Mouse (Mus musculus) neural tube, embryonic 11.5 days (tissue): ENCODE results near the gene Rtl8b. TPM values are rescaled to one million over a fixed set of nuclear protein-coding genes. Genes with fewer than 3 reads are reported as not detected.

ENCODE experiments used
- ATAC-seq: fragments of 200-750 bp; cut with Nextera tagmentation; 2 replicates; pipeline ENCODE4 v1.8.0; 2017; ENCODE audit warnings: moderate number of reproducible peaks, mild to moderate bottlenecking, moderate TSS enrichment, moderate library complexity; ENCODE audit not compliant: insufficient read depth, low FRiP score, low TSS enrichment
- DNase-seq: peaks from one replicate; pipeline ENCODE4 v3.0.0-alpha.2; 2015; ENCODE audit warnings: low spot score
- H3K27ac ChIP-seq: fragments of 300-500 bp; sonication (generic); 2 replicates; pipeline ENCODE4 v1.5.1; 2014; ENCODE audit warnings: low read depth, mild to moderate bottlenecking, low read length
- H3K27me3 ChIP-seq: fragments of 300-500 bp; sonication (generic); 2 replicates; pipeline ENCODE4 v1.6.1; 2014; ENCODE audit warnings: mild to moderate bottlenecking, low read length, mixed read lengths; ENCODE audit not compliant: control insufficient read depth, insufficient read depth
- H3K36me3 ChIP-seq: fragments of 300-500 bp; sonication (generic); 2 replicates; pipeline ENCODE4 v1.6.1; 2014; ENCODE audit warnings: mild to moderate bottlenecking, low read length, moderate library complexity, mixed read lengths; ENCODE audit not compliant: control insufficient read depth, insufficient read depth
- H3K4me1 ChIP-seq: fragments of 300-500 bp; sonication (generic); 2 replicates; pipeline ENCODE4 v1.6.1; 2014; ENCODE audit warnings: low read length, mixed read lengths; ENCODE audit not compliant: control insufficient read depth, insufficient read depth
- H3K4me2 ChIP-seq: fragments of 300-500 bp; sonication (generic); 2 replicates; pipeline ENCODE4 v1.6.1; 2014; ENCODE audit warnings: low read depth, mild to moderate bottlenecking, moderate library complexity
- H3K4me3 ChIP-seq: fragments of 300-500 bp; sonication (generic); 2 replicates; pipeline ENCODE4 v1.5.1; 2014; ENCODE audit warnings: low read depth, low read length
- H3K9ac ChIP-seq: fragments of 300-500 bp; sonication (generic); 2 replicates; pipeline ENCODE4 v1.6.1; 2014; ENCODE audit warnings: mild to moderate bottlenecking, low read length
- H3K9me3 ChIP-seq: fragments of 300-500 bp; sonication (generic); 2 replicates; pipeline ENCODE4 v1.6.1; 2016; ENCODE audit warnings: low read length; ENCODE audit not compliant: control insufficient read depth
- WGBS: fragments of 180-500 bp; shearing (Covaris S2); extraction: QIAGEN DNeasy Blood & Tissue Kit; methylation state at CpG from one replicate; pipeline ENCODE4 v1.1.7; 2014; 5-methylcytosine and 5-hydroxymethylcytosine counted together
- polyA plus RNA-seq: library from polyadenylated mRNA; unstranded; fragments of >200 nt; fragmentation: Nextera tagmentation; extraction: Ambion mirVana; gene quantifications from 2 replicates; pipeline ENCODE4 v1.2.1, GENCODE M21; 2014

Rtl8b gene
- 86.3 and 95.1 TPM in 2 replicates for polyA plus RNA-seq

DNA sequence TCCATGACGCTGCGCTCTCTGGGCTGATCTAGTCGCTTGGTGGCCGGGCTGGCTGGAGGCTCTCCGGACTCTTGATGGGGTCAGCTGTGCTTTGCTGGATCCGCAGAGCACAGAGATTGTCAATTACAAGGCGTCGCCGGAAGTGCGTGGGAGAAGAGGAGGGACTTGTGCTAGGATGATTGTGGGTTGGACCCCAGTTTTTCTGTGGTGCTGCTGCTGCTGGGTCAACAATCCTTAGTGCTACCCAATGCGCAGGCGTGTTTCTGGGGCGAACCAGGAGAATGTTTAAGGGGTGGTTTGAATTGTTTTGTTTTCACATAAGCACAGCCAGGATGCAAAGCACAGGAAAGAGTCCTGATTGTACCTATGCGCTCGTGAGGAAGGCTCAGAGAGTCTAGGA, at the start of gene Rtl8b:
Rtl8b (minus strand) TSS at position 115 of the 400 bp plus-strand sequence.
- peak; percentile 81 for DNase-seq
- Histone ChIP-seq H3K4me1 (no peaks in the 10 kb centered on the region), H3K4me3 (peak within 1 kb of the TSS; percentile 20), H3K9ac (no peak within 1 kb of the TSS), H3K27ac (no peak within 1 kb of the TSS), H3K36me3 (no peaks in the 10 kb centered on the region), H3K4me2 (peak within 1 kb of the TSS; percentile 26), H3K9me3 (no peaks in the 10 kb centered on the region), H3K27me3 (no peaks in the 10 kb centered on the region)
- 18% methylated on average over 11 of the region's 15 CpGs for WGBS
- peak; percentile 88 for ATAC-seq

DNA sequence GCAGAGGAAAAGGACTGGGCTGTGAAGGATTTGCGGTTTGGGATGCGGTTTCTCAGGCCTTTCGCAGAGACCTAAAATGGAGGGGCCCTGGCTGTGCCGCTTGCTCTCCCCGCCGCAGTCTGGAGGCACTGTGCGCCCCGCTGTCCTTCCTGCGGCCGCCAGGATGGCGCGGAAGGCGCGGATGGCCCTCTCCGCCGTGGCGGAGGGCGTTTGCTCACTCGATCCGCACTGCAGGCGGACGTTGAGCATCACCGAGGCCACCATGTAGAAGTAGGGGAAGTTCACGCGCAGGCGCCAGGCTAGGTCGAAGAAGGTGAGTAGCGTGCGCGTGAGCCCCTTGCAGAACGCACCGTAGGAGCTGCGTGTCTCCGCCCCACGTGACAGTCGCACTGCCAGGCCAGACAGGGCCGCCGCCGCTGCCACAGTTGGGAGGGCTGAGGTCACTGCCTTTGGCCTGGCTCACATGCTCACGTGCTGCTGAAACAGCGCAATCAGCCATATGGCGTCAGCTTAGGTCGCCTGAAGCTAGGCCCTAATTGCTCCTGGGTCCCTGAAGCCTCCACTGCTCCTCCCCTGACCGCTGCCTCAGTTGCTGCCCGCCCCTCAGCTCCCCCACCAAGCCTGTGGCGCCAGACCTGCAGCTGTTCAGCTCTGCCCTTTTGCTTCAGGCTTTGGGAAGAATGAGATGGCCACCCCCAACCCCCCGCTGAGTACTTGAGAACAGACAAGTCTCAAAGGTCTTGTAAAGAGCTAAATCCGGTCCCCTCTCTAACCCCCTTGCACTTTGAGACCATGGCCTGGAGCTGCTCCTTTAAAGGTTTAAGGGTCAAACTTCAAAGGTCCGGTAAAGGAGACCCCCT, 46.3 kb upstream of the Rtl8b start:
- Histone ChIP-seq H3K4me2 (peak overlapping the region; percentile 41), H3K4me1 (no peaks in the 10 kb centered on the region), H3K36me3 (no peaks in the 10 kb centered on the region), H3K27ac (no peak overlapping the region), H3K4me3 (peak overlapping the region; percentile 24), H3K27me3 (no peaks in the 10 kb centered on the region), H3K9me3 (no peaks in the 10 kb centered on the region), H3K9ac (peak overlapping the region; percentile 41)
- ATAC-seq: peak; percentile 86
- 20% methylated on average over 47 of the region's 49 CpGs for WGBS
- DNase-seq: peak; percentile 64

DNA sequence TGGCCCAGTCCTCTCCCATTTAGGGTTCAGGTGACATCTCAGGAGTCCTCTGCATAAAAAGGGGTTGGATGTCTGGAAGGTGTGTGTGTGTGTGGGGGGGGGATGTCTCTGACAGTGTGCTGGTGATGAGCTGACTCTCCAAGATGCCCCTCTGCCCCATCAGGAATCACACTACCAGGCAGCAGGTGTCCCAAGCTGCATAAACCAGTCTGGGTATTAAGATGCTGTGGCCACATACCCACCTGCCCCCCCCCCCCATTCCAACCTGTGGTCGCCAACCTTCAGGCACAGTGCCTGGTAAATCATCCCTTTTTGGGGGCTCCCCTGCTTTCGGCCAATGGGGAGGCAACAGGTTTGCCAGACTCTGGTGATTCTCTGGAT, 45.7 kb upstream of the Rtl8b start:
- peak overlapping the region; percentile 41 for H3K4me2 ChIP-seq
- no peak overlapping the region for H3K27ac ChIP-seq
- no peaks in the 10 kb centered on the region for H3K4me1 ChIP-seq
- H3K4me3 ChIP-seq: peak overlapping the region; percentile 24; the same call in 1 of the 2 replicates
- WGBS: 63% methylated on average over 2 of the region's 2 CpGs
- ATAC-seq (peak; percentile 39; the same call in 1 of the 2 replicates), DNase-seq (no peak)
- no peaks in the 10 kb centered on the region for H3K36me3 ChIP-seq
- no peaks in the 10 kb centered on the region for H3K9me3 ChIP-seq
- H3K27me3 ChIP-seq: no peaks in the 10 kb centered on the region
- no peak overlapping the region for H3K9ac ChIP-seq

DNA sequence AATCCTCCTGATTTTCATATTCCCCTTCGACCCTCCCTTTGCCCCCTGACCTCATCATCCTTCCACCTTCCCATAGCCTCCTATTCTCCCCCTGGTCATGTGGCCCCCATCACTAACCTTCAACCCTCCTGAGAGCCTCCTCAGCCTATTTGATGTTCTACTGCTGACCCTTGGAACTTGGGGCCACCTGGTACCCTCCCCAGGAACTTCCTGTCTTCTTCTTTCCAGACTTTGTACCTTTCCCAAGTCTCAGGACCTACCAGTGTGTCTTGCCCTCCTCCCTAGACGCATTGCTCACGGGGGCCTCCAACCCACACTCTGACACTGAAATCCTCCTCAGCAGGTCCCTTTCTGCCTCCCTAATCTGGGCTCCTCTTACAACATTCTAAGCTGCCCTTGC, 32.5 kb upstream of the Rtl8b start:
- no peak overlapping the region for H3K27ac ChIP-seq
- WGBS: 69% methylated on average over 3 of the region's 3 CpGs
- no peak overlapping the region for H3K4me2 ChIP-seq
- H3K4me3 ChIP-seq: no peak overlapping the region
- H3K36me3 ChIP-seq: no peaks in the 10 kb centered on the region
- no peaks in the 10 kb centered on the region for H3K4me1 ChIP-seq
- DNase-seq (no peak), ATAC-seq (no peak)
- no peaks in the 10 kb centered on the region for H3K9me3 ChIP-seq
- no peak overlapping the region for H3K9ac ChIP-seq
- H3K27me3 ChIP-seq: no peaks in the 10 kb centered on the region

- H3K4me3 ChIP-seq: no peak overlapping the region
- no peak overlapping the region for H3K27ac ChIP-seq
- ATAC-seq (no peak), DNase-seq (no peak)
- WGBS: 90% methylated on average over 2 of the region's 2 CpGs
- no peaks in the 10 kb centered on the region for H3K36me3 ChIP-seq
- no peak overlapping the region for H3K9ac ChIP-seq
- H3K4me1 ChIP-seq: no peaks in the 10 kb centered on the region
- no peaks in the 10 kb centered on the region for H3K27me3 ChIP-seq
- no peaks in the 10 kb centered on the region for H3K9me3 ChIP-seq
- H3K4me2 ChIP-seq: no peak overlapping the region
Observed at GRCm38 (mm10) chrX:53699225-53699624, 29.0 kb upstream of the Rtl8b start.

GRCm38 (mm10) chrX:53694008-53694777, 24.0 kb upstream of the Rtl8b start:
- Histone ChIP-seq H3K27me3 (no peaks in the 10 kb centered on the region), H3K9me3 (no peaks in the 10 kb centered on the region), H3K4me2 (no peak overlapping the region), H3K27ac (no peak overlapping the region), H3K4me1 (no peaks in the 10 kb centered on the region), H3K9ac (no peak overlapping the region), H3K4me3 (no peak overlapping the region), H3K36me3 (no peaks in the 10 kb centered on the region)
- no peak for ATAC-seq
- 86% methylated on average over 9 of the region's 9 CpGs for WGBS
- no peak for DNase-seq

GRCm38 (mm10) chrX:53693141-53693540, 22.9 kb upstream of the Rtl8b start:
- no peak overlapping the region for H3K9ac ChIP-seq
- H3K9me3 ChIP-seq: no peaks in the 10 kb centered on the region
- H3K36me3 ChIP-seq: no peaks in the 10 kb centered on the region
- WGBS: 85% methylated on average over 2 of the region's 2 CpGs
- DNase-seq (no peak), ATAC-seq (no peak)
- H3K4me1 ChIP-seq: no peaks in the 10 kb centered on the region
- H3K4me3 ChIP-seq: no peak overlapping the region
- no peak overlapping the region for H3K4me2 ChIP-seq
- H3K27ac ChIP-seq: no peak overlapping the region
- H3K27me3 ChIP-seq: no peaks in the 10 kb centered on the region

- Histone ChIP-seq H3K4me1 (no peaks in the 10 kb centered on the region), H3K27me3 (no peaks in the 10 kb centered on the region), H3K4me2 (no peak overlapping the region), H3K36me3 (no peaks in the 10 kb centered on the region), H3K9ac (no peak overlapping the region), H3K4me3 (no peak overlapping the region), H3K9me3 (no peaks in the 10 kb centered on the region), H3K27ac (no peak overlapping the region)
- no peak for DNase-seq
- ATAC-seq: no peak
- 71% methylated on average over 2 of the region's 2 CpGs for WGBS
Observed at GRCm38 (mm10) chrX:53692065-53692464, 21.9 kb upstream of the Rtl8b start.
